Mouse (Mus musculus): Measurements from ENCODE around the gene 9130023H24Rik. TPM values are rescaled to one million over a fixed set of nuclear protein-coding genes. Genes with fewer than 3 reads are reported as not detected.
A peak's percentile ranks its signal among the peaks of the same experiment; 100 is the strongest.

Gene 9130023H24Rik
- polyA plus RNA-seq, 1 experiment = 0.97 TPM

- H3K9me3 ChIP-seq = no peaks in the 10 kb centered on the region
- TF ChIP-seq FLI1 (IDR thresholded peaks at IDR 0.05; ENCODE audit: low read length) = no peak
- no peak for TF ChIP-seq GATA1 (IDR thresholded peaks at IDR 0.05; ENCODE audit: borderline replicate concordance, low read length)
- H3K4me3 ChIP-seq (replicated peaks) = peak overlapping the region; percentile 88
- H3K36me3 ChIP-seq (replicated peaks; ENCODE audit: low read length) = peaks cover 41% of the 10 kb centered on the region
- peaks cover 21% of the 10 kb centered on the region for H3K4me1 ChIP-seq
- peaks cover 27% of the 10 kb centered on the region for H3K27me3 ChIP-seq (replicated peaks)
These were observed 9.6 kb upstream of the 9130023H24Rik start for GRCm38 (mm10) chr7:128247443-128247842.

DNA sequence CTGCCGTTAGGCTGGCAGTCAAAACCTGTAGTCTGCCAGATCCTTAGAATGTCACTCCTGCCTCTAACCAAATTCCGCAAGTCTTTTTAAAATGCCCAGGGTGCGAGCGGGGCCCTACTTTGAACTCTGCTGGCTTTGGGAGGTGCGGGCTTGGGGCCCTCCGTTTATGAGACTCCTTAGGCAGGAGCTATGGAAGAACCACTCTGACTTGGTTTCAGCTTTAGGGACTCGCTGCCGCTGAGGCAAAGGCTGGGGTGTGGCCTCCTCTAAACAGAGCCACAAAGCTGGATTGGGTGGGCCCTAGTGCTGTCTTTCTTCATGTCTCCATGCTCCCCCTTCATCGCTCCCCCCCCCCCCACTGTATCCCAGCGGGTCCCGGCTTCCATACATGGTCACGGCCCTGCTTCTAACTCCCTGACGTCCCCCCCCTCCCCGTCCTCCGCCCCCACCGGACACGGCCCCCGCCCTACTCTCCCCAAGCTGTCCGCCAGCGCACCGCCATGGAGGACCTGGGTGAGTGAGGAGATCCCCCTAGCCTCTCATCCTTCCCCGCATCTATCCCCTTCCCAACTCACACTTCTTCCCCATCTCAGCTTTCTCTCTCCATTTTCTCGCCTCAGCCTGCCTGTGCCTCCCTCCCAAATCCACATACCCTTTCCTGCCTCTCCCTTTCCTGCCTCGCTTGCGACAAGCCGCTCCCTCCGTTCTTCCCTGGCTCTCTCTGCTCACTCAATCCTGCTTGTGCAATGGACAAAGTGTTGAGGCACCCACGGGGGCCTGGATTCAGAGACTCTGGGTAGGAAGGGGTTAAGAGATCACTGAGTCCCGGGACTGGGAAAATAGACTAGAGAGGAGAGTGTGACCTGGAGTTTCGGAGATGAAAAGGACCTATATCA, 8.9 kb upstream of the 9130023H24Rik start, which contains the start of gene Tgfb1i1:
TSS of gene Tgfb1i1 (plus strand) at position 317 of the 896 bp plus-strand sequence.
- Histone ChIP-seq H3K36me3 (replicated peaks; ENCODE audit: low read length) (peaks cover 45% of the 10 kb centered on the region), H3K4me3 (replicated peaks) (peak within 1 kb of the TSS; percentile 88), H3K9me3 (no peaks in the 10 kb centered on the region)

GRCm38 (mm10) chr7:128245547-128245946, 7.7 kb upstream of the 9130023H24Rik start:
- H3K4me3 ChIP-seq (replicated peaks) = no peak overlapping the region
- TF ChIP-seq GATA1 (IDR thresholded peaks at IDR 0.05; ENCODE audit: borderline replicate concordance, low read length) = no peak
- no peak for TF ChIP-seq FLI1 (IDR thresholded peaks at IDR 0.05; ENCODE audit: low read length)
- H3K4me1 ChIP-seq = peaks cover 33% of the 10 kb centered on the region
- H3K36me3 ChIP-seq (replicated peaks; ENCODE audit: low read length) = peaks cover 57% of the 10 kb centered on the region
- peaks cover 18% of the 10 kb centered on the region for H3K27me3 ChIP-seq (replicated peaks)
- H3K9me3 ChIP-seq = no peaks in the 10 kb centered on the region

More for the DNA sequence above, 8.9 kb upstream of the 9130023H24Rik start, which contains the start of gene Tgfb1i1:
- TF ChIP-seq GATA1 (IDR thresholded peaks at IDR 0.05; ENCODE audit: borderline replicate concordance, low read length) (no peak), FLI1 (IDR thresholded peaks at IDR 0.05; ENCODE audit: low read length) (no peak)
- peaks cover 21% of the 10 kb centered on the region for H3K4me1 ChIP-seq
- H3K27me3 ChIP-seq (replicated peaks) = peaks cover 22% of the 10 kb centered on the region

- TF ChIP-seq FLI1 (IDR thresholded peaks at IDR 0.05; ENCODE audit: low read length) (no peak), GATA1 (IDR thresholded peaks at IDR 0.05; ENCODE audit: borderline replicate concordance, low read length) (no peak)
- Histone ChIP-seq H3K4me3 (replicated peaks) (no peak overlapping the region), H3K4me1 (peaks cover 43% of the 10 kb centered on the region), H3K9me3 (no peaks in the 10 kb centered on the region), H3K36me3 (replicated peaks; ENCODE audit: low read length) (peaks cover 64% of the 10 kb centered on the region), H3K27me3 (replicated peaks) (peaks cover 14% of the 10 kb centered on the region)
These were observed 6.7 kb upstream of the 9130023H24Rik start for GRCm38 (mm10) chr7:128244410-128245025.

GRCm38 (mm10) chr7:128243921-128244320, 6.1 kb upstream of the 9130023H24Rik start:
- Histone ChIP-seq H3K9me3 (no peaks in the 10 kb centered on the region), H3K4me3 (replicated peaks) (no peak overlapping the region), H3K27me3 (replicated peaks) (peaks cover 10% of the 10 kb centered on the region), H3K36me3 (replicated peaks; ENCODE audit: low read length) (peaks cover 65% of the 10 kb centered on the region), H3K4me1 (peaks cover 45% of the 10 kb centered on the region)
- TF ChIP-seq FLI1 (IDR thresholded peaks at IDR 0.05; ENCODE audit: low read length) (no peak), GATA1 (IDR thresholded peaks at IDR 0.05; ENCODE audit: borderline replicate concordance, low read length) (no peak)

DNA sequence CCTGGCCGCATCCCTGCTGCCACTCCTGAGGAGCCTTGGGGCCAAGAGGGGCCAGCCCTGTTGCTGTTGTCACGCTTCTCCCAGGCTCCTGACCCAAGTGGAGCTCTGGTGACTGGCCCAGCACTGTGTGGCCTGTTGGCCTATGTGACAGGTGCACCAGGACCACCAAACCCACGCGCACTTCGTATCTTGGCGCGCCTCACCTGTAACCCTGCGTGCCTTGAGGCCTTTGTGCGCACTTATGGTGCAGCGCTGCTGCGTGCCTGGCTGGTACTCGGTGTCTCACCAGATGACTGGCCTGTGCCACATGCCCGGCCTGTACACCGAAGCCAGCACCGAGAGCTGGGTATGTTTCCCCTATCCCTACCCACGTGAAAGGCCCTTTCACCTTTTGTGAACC, 4.5 kb upstream of the 9130023H24Rik start:
- H3K9me3 ChIP-seq = no peaks in the 10 kb centered on the region
- H3K4me1 ChIP-seq = peaks cover 44% of the 10 kb centered on the region
- TF ChIP-seq FLI1 (IDR thresholded peaks at IDR 0.05; ENCODE audit: low read length) (no peak), GATA1 (IDR thresholded peaks at IDR 0.05; ENCODE audit: borderline replicate concordance, low read length) (no peak)
- peaks cover 2% of the 10 kb centered on the region for H3K27me3 ChIP-seq (replicated peaks)
- peaks cover 65% of the 10 kb centered on the region for H3K36me3 ChIP-seq (replicated peaks; ENCODE audit: low read length)
- H3K4me3 ChIP-seq (replicated peaks) = no peak overlapping the region

DNA sequence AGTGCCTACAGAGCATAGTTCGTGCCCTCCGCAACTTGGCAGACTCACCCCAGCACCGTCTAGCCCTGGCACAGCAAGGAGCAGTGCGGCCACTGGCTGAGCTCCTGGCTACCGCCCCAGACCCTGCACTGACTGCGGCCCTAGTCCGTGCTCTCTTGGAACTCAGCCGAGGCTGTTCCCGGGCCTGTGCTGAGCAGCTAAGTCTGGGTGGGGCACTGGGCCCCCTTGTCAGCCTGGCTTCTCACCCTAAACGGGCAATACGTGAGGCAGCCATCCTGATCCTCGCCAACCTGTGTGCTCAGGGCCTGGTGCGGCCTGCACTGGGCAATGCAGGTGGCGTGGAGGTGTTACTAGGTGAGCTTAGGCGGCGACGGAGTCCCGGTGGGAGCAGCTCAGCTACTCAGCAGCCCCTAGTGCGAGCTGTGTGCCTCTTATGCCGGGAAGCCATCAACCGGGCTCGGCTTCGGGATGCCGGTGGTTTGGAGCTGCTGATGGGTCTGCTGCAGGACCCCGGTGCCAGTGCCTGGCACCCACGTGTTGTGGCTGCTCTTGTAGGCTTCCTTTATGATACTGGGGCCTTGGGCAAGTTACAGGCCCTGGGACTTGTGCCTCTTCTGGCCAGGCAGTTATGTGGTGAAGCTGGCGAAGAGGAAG, 2.4 kb upstream of the 9130023H24Rik start:
- H3K4me1 ChIP-seq = peaks cover 47% of the 10 kb centered on the region
- H3K9me3 ChIP-seq = no peaks in the 10 kb centered on the region
- H3K27me3 ChIP-seq (replicated peaks) = no peaks in the 10 kb centered on the region
- H3K36me3 ChIP-seq (replicated peaks; ENCODE audit: low read length) = peaks cover 67% of the 10 kb centered on the region
- TF ChIP-seq FLI1 (IDR thresholded peaks at IDR 0.05; ENCODE audit: low read length) = no peak
- no peak for TF ChIP-seq GATA1 (IDR thresholded peaks at IDR 0.05; ENCODE audit: borderline replicate concordance, low read length)
- H3K4me3 ChIP-seq (replicated peaks) = peak overlapping the region; percentile 29

DNA sequence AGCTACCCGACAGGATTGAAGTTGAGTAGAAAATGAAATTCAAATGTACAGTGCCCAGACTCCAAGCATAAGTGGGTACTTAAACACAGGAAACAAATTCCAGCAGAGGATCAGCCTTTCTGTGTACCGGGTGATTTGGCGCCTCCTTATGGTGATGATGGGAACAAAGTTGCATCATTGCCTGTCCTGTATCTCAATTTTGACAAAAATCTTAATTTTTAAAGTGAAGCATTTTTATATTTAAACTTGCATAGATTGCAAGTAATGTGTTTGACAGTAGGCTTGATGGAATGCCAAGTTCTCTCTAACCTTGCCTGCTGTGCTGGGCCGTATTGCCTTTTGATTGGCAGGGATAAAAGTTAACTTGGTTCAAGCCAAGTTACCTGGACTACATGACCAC, 1.2 kb upstream of the 9130023H24Rik start:
- no peaks in the 10 kb centered on the region for H3K27me3 ChIP-seq (replicated peaks)
- TF ChIP-seq GATA1 (IDR thresholded peaks at IDR 0.05; ENCODE audit: borderline replicate concordance, low read length) (no peak), FLI1 (IDR thresholded peaks at IDR 0.05; ENCODE audit: low read length) (no peak)
- peaks cover 52% of the 10 kb centered on the region for H3K4me1 ChIP-seq
- peak overlapping the region; percentile 96 for H3K4me3 ChIP-seq (replicated peaks)
- no peaks in the 10 kb centered on the region for H3K9me3 ChIP-seq
- peaks cover 54% of the 10 kb centered on the region for H3K36me3 ChIP-seq (replicated peaks; ENCODE audit: low read length)

DNA sequence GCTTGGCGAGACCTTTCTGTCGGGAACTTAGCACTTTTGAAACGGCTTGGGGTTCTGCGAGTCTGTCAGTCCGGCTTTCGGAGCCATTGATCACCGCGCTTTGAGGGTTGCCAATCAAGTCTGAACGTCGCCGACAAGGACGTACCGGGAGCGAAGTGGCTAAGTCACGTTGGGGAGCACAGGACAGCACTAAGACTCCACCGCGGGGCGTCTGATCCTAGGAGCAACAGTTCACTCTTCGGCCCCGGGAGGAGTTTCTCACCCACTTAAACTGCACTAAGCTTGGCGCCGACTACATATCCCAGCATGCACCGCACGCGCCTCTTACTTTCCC, 271 bp downstream of the 9130023H24Rik start:
- TF ChIP-seq FLI1 (IDR thresholded peaks at IDR 0.05; ENCODE audit: low read length) = no peak
- TF ChIP-seq GATA1 (IDR thresholded peaks at IDR 0.05; ENCODE audit: borderline replicate concordance, low read length) = no peak
- no peaks in the 10 kb centered on the region for H3K27me3 ChIP-seq (replicated peaks)

More for the DNA sequence above, 271 bp downstream of the 9130023H24Rik start:
- H3K36me3 ChIP-seq (replicated peaks; ENCODE audit: low read length) = peaks cover 43% of the 10 kb centered on the region
- peaks cover 52% of the 10 kb centered on the region for H3K4me1 ChIP-seq
- peak overlapping the region; percentile 96 for H3K4me3 ChIP-seq (replicated peaks)
- H3K9me3 ChIP-seq = no peaks in the 10 kb centered on the region

Data from megakaryocyte, embryonic 14.5 days (primary cell).